Mouse (Mus musculus) hindbrain, embryonic 11.5 days (tissue): Measurements from ENCODE around the gene Zfp950. TPM values are rescaled to one million over a fixed set of nuclear protein-coding genes. Genes with fewer than 3 reads are reported as not detected.

Source experiments
- polyA plus RNA-seq: library from polyadenylated mRNA; unstranded; fragments of >200 nt; fragmentation: Nextera tagmentation; extraction: Ambion mirVana; gene quantifications from 2 replicates; pipeline ENCODE4 v1.2.1, GENCODE M21; 2014

The Zfp950 gene
- polyA plus RNA-seq, 1 experiment from 2014 or later, result 31.5 TPM

Other genes with a start within 250 kb of the Zfp950 start
- 0.11 and 0.17 TPM in 2 replicates for gene Gm7102, start 35.5 kb upstream of the Zfp950 start, polyA plus RNA-seq
- not detected in 2 replicates for gene Gm6020, start 43.0 kb upstream of the Zfp950 start, polyA plus RNA-seq
- 15.6 and 18.5 TPM in 2 replicates for gene Csf2ra, start 87.6 kb upstream of the Zfp950 start, polyA plus RNA-seq
- not detected in 2 replicates for gene Gm21060, start 156.2 kb upstream of the Zfp950 start, polyA plus RNA-seq